Mouse (Mus musculus): ENCODE data around the gene Il1r2. TPM values are rescaled to one million over a fixed set of nuclear protein-coding genes. Genes with fewer than 3 reads are reported as not detected.

The Il1r2 gene
- total RNA-seq, 2 experiments from 2014 or later, result 0.36 to 0.64 TPM

GRCm38 (mm10) chr1:40117565-40117964 is 43.7 kb downstream of the Il1r2 start:
- intact Hi-C loops (cut with DNase I), result loop anchor here (2.0 to 10.0 kb wide), 2 partner anchors 255 to 427 kb away; no protein-coding TSS in a partner anchor
- peak; percentile 41 for DNase-seq

GRCm38 (mm10) chr1:40124237-40124636 is 50.4 kb downstream of the Il1r2 start:
- DNase-seq, result no peak
- intact Hi-C loops (cut with DNase I), result no loop called here

GRCm38 (mm10) chr1:40128481-40128880 is 54.6 kb downstream of the Il1r2 start:
- intact Hi-C loops (cut with DNase I), result no loop called here
- no peak for DNase-seq

- intact Hi-C loops (cut with DNase I), result no loop called here
- no peak for DNase-seq
Observed at GRCm38 (mm10) chr1:40129321-40129720, 55.4 kb downstream of the Il1r2 start.

- peak; percentile 9 for DNase-seq
- intact Hi-C loops (cut with DNase I), result no loop called here
Observed at GRCm38 (mm10) chr1:40131631-40132030, 57.8 kb downstream of the Il1r2 start.

GRCm38 (mm10) chr1:40132721-40133120 is 58.8 kb downstream of the Il1r2 start:
- no peak for DNase-seq
- intact Hi-C loops (cut with DNase I), result no loop called here

GRCm38 (mm10) chr1:40133567-40133966 is 59.7 kb downstream of the Il1r2 start:
- DNase-seq, result no peak
- intact Hi-C loops (cut with DNase I), result no loop called here

- intact Hi-C loops (cut with DNase I), result no loop called here
- DNase-seq, result peak; percentile 44
Observed at GRCm38 (mm10) chr1:40139798-40140532, 66.1 kb downstream of the Il1r2 start.

GRCm38 (mm10) chr1:40156096-40156495 is 82.2 kb downstream of the Il1r2 start:
- intact Hi-C loops (cut with DNase I), result no loop called here

GRCm38 (mm10) chr1:40163329-40163917 is 89.5 kb downstream of the Il1r2 start:
- intact Hi-C loops (cut with DNase I), result no loop called here
- DNase-seq, result no peak

More at GRCm38 (mm10) chr1:40156096-40156495, 82.2 kb downstream of the Il1r2 start:
- no peak for DNase-seq

- DNase-seq, result no peak
- intact Hi-C loops (cut with DNase I), result no loop called here
Observed at GRCm38 (mm10) chr1:40164331-40164730, 90.5 kb downstream of the Il1r2 start.

GRCm38 (mm10) chr1:40167585-40167984 is 93.7 kb downstream of the Il1r2 start:
- DNase-seq, result no peak
- intact Hi-C loops (cut with DNase I), result no loop called here

GRCm38 (mm10) chr1:40171878-40172277 is 98.0 kb downstream of the Il1r2 start:
- peak; percentile 3 for DNase-seq
- intact Hi-C loops (cut with DNase I), result no loop called here

- intact Hi-C loops (cut with DNase I), result no loop called here
- DNase-seq, result no peak
Observed at GRCm38 (mm10) chr1:40174146-40174545, 100.3 kb downstream of the Il1r2 start.

Other genes with a start within 250 kb of the Il1r2 start
- 100 to 1,000 TPM; 374 to 381 TPM for gene Map4k4, start 173.2 kb upstream of the Il1r2 start, total RNA-seq (2021)
- gene Il1r1, start 151.0 kb downstream of the Il1r2 start, total RNA-seq (2021), result 1 to 10 TPM; 1.2 to 1.4 TPM